Mouse (Mus musculus) myocyte (in vitro differentiated cells): ENCODE results near the gene Myo1f.

ENCODE experiments used
- E2F4 ChIP-seq: IDR thresholded peaks from one replicate; pipeline ENCODE4 v1.6.1; 2011; ENCODE audit warnings: mild to moderate bottlenecking, control low read depth, moderate library complexity; ENCODE audit not compliant: insufficient read depth
- MAX ChIP-seq: IDR thresholded peaks from one replicate; pipeline ENCODE4 v1.6.1; 2011; ENCODE audit warnings: low read depth, mild to moderate bottlenecking, control low read depth
- POLR2A ChIP-seq: IDR thresholded peaks from one replicate; pipeline ENCODE4 v1.6.1; 2011; ENCODE audit warnings: low read depth, mild to moderate bottlenecking, control low read depth, moderate library complexity; ENCODE audit not compliant: insufficient read length
- TCF3 ChIP-seq: IDR thresholded peaks from one replicate; pipeline ENCODE4 v1.6.1; 2011; ENCODE audit warnings: low read depth, control low read depth; ENCODE audit not compliant: insufficient read length
- USF1 ChIP-seq: IDR thresholded peaks from one replicate; pipeline ENCODE4 v1.6.1; 2011; ENCODE audit warnings: low read depth, mild to moderate bottlenecking, control low read depth, moderate library complexity

- TF ChIP-seq POLR2A (no peak), E2F4 (no peak), USF1 (no peak), TCF3 (no peak), MAX (no peak)
Observed at GRCm38 (mm10) chr17:33524806-33525373, 30.6 kb upstream of the Myo1f start.
